Mouse (Mus musculus) erythroblast, embryonic 14.5 days (primary cell): ENCODE data around the gene Slc13a4.

Source experiments
- GATA1 ChIP-seq: IDR thresholded peaks from 2 replicates; pipeline ENCODE4 v1.6.1; 2012; ENCODE audit warnings: low read length, inconsistent platforms, mixed read lengths
- TAL1 ChIP-seq: IDR thresholded peaks from 3 replicates; pipeline ENCODE4 v1.6.1; 2012; ENCODE audit warnings: low read length, inconsistent platforms, mixed read lengths

GRCm38 (mm10) chr6:35303355-35303900, 4.5 kb downstream of the Slc13a4 start:
- TF ChIP-seq GATA1 (no peak), TAL1 (no peak)
